Mouse (Mus musculus): ENCODE measurements around the gene Rftn1. TPM values are rescaled to one million over a fixed set of nuclear protein-coding genes. Genes with fewer than 3 reads are reported as not detected.

The Rftn1 gene
- total and polyA plus RNA-seq, 3 experiments, result 52.5 to 80.6 (median 60.5) TPM

GRCm38 (mm10) chr17:50097831-50098230 is 92.6 kb downstream of the Rftn1 start:
- dilution Hi-C loops (cut with MboI; ENCODE audit: extremely low pct_ligation_motif_present, extremely low pct_unique_long_range_greater_than_20kb, low sequenced_read_pairs), result no loop called here

DNA sequence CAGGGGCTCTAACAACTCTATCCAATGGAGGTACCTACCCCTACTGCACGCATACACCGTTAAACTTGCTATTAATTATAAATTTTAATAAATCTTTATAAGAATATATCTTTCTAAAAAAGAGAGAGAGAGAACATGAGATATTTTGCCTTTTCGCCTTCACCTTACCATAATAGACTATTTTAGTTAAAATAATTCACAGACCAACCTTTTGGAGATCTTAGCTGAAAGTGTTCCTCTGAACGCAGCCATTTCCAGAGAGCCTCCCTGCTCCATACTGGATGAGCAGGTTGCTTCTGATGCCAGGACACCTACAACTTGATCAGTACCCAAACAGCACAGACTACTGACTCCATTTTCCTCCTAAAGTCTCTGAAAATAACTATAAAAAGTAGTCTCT is 94.2 kb downstream of the Rftn1 start:
- Histone ChIP-seq H3K4me2 (ENCODE audit: insufficient read depth, low read depth, poor library complexity, severe bottlenecking) (0 out of 2 replicates have a peak overlapping the region, but pooled peaks have one; percentile 9), H3K27me3 (replicated peaks) (no peaks in the 10 kb centered on the region), H3K36me3 (replicated peaks in 1 of 2; ENCODE audit: control insufficient read depth in 1 of 2, insufficient read depth in 1 of 2, low read length in 1 of 2) (peaks cover 30 to 84% of the 10 kb centered on the region in 2 experiments), H3K4me3 (replicated peaks in 1 of 3; ENCODE audit: low read depth in 2 of 3, low read length in 2 of 3, poor library complexity in 1 of 3) (no peak overlapping the region), H3K27ac (ENCODE audit: insufficient read depth, low read depth) (peak overlapping the region; percentile 25; the same call in 1 of the 2 replicates), H3K9me3 (replicated peaks; ENCODE audit: low read length) (no peaks in the 10 kb centered on the region), H3K79me2 (replicated peaks; ENCODE audit: control insufficient read depth, extremely low read depth, insufficient read depth, poor library complexity, severe bottlenecking) (peaks cover 91% of the 10 kb centered on the region), H3K9ac (ENCODE audit: insufficient read depth, low read depth) (peak overlapping the region; percentile 43; the same call in 1 of the 2 replicates), H3K4me1 (ENCODE audit: control insufficient read depth in 1 of 2, insufficient read depth in 2 of 2) (peaks cover 41 to 91% of the 10 kb centered on the region in 2 experiments)
- dilution Hi-C loops (cut with MboI; ENCODE audit: extremely low pct_ligation_motif_present, extremely low pct_unique_long_range_greater_than_20kb, low sequenced_read_pairs), result no loop called here
- in situ Hi-C loops (cut with MboI; ENCODE audit: low pct_ligation_motif_present, low pct_unique_long_range_greater_than_20kb, low sequenced_read_pairs), result no loop called here
- peak; percentile 54; the same call in 1 of the 2 replicates for TF ChIP-seq CHD1 (IDR thresholded peaks at IDR 0.05; ENCODE audit: low read depth, low read length)
- TF ChIP-seq JUND (conservative IDR thresholded peaks at IDR 0.05; ENCODE audit: low read depth, low read length), result no peak
- no peak for DNase-seq (ENCODE audit: extremely low read depth)

More at GRCm38 (mm10) chr17:50097831-50098230, 92.6 kb downstream of the Rftn1 start:
- peak overlapping the region in 1 of 3 experiments; percentile 20 for H3K4me3 ChIP-seq (replicated peaks in 1 of 3; ENCODE audit: low read depth in 2 of 3, low read length in 2 of 3, poor library complexity in 1 of 3)
- peaks cover 89% of the 10 kb centered on the region for H3K79me2 ChIP-seq (replicated peaks; ENCODE audit: control insufficient read depth, extremely low read depth, insufficient read depth, poor library complexity, severe bottlenecking)
- H3K4me1 ChIP-seq (ENCODE audit: control insufficient read depth in 1 of 2, insufficient read depth in 2 of 2), result peaks cover 37 to 87% of the 10 kb centered on the region in 2 experiments
- H3K9ac ChIP-seq (ENCODE audit: insufficient read depth, low read depth), result no peak overlapping the region; the same call in 1 of the 2 replicates
- peaks cover 34 to 85% of the 10 kb centered on the region in 2 experiments for H3K36me3 ChIP-seq (replicated peaks in 1 of 2; ENCODE audit: control insufficient read depth in 1 of 2, insufficient read depth in 1 of 2, low read length in 1 of 2)
- H3K27me3 ChIP-seq (replicated peaks), result no peaks in the 10 kb centered on the region
- TF ChIP-seq ELF1 (IDR thresholded peaks at IDR 0.05; ENCODE audit: low read depth, low read length), result no peak
- no peak for TF ChIP-seq USF2 (conservative IDR thresholded peaks at IDR 0.05; ENCODE audit: low read depth, low read length)
- TF ChIP-seq JUN (IDR thresholded peaks at IDR 0.05; ENCODE audit: insufficient read depth, low read depth, low read length), result no peak
- peak; percentile 15; the same call in 1 of the 2 replicates for TF ChIP-seq SIN3A (IDR thresholded peaks at IDR 0.05; ENCODE audit: low read length)
- 0 out of 2 replicates have a peak, but pooled peaks have one; percentile 22 for TF ChIP-seq MYC (IDR thresholded peaks at IDR 0.05; ENCODE audit: low read depth, low read length)
- TF ChIP-seq POLR2A (IDR thresholded peaks at IDR 0.05; ENCODE audit: low read depth, low read length), result no peak
- TF ChIP-seq GABPA (IDR thresholded peaks at IDR 0.05; ENCODE audit: insufficient replicate concordance, low read depth, low read length), result no peak
- TF ChIP-seq JUND (conservative IDR thresholded peaks at IDR 0.05; ENCODE audit: low read depth, low read length), result no peak; the same call in 1 of the 2 replicates
- TF ChIP-seq SMC3 (IDR thresholded peaks at IDR 0.05; ENCODE audit: low read depth, low read length), result no peak
- TF ChIP-seq UBTF (IDR thresholded peaks at IDR 0.05; ENCODE audit: low read depth, low read length), result peak; percentile 45; the same call in 1 of the 2 replicates
- no peak for TF ChIP-seq NRF1 (IDR thresholded peaks at IDR 0.05; ENCODE audit: low read depth, low read length)
- no peak for TF ChIP-seq RAD21 (IDR thresholded peaks at IDR 0.05; ENCODE audit: low read depth, low read length)
- no peak for TF ChIP-seq KAT2A (IDR thresholded peaks at IDR 0.05; ENCODE audit: insufficient replicate concordance, low read length)
- TF ChIP-seq TCF12 (IDR thresholded peaks at IDR 0.05; ENCODE audit: low read depth, low read length), result peak; percentile 27; the same call in 1 of the 2 replicates
- no peak for TF ChIP-seq RCOR1 (conservative IDR thresholded peaks at IDR 0.05; ENCODE audit: low read depth, low read length)
- TF ChIP-seq ZNF384 (IDR thresholded peaks at IDR 0.05; ENCODE audit: low read depth, low read length), result peak; percentile 64
- TF ChIP-seq BHLHE40 (IDR thresholded peaks at IDR 0.05; ENCODE audit: low read depth, low read length), result peak; percentile 80
- TF ChIP-seq CTCF (conservative IDR thresholded peaks at IDR 0.05 in 1 of 2, IDR thresholded peaks at IDR 0.05 in 1 of 2; ENCODE audit: low read depth in 2 of 2, low read length in 2 of 2), result no peak
- TF ChIP-seq MEF2A (IDR thresholded peaks at IDR 0.05; ENCODE audit: borderline replicate concordance, low read depth, low read length), result peak; percentile 29; the same call in 1 of the 2 replicates
- TF ChIP-seq ZC3H11A (IDR thresholded peaks at IDR 0.05; ENCODE audit: low read depth, low read length), result no peak
- TF ChIP-seq CHD2 (IDR thresholded peaks at IDR 0.05; ENCODE audit: low read length), result no peak; the same call in 1 of the 2 replicates
- no peak for TF ChIP-seq TBP (conservative IDR thresholded peaks at IDR 0.05; ENCODE audit: low read depth, low read length)
- TF ChIP-seq EP300 (IDR thresholded peaks at IDR 0.05; ENCODE audit: low read length), result peak; percentile 68
- no peak for TF ChIP-seq E2F4 (IDR thresholded peaks at IDR 0.05; ENCODE audit: insufficient replicate concordance, low read depth, low read length)
- peak; percentile 58; the same call in 1 of the 2 replicates for TF ChIP-seq POLR2AphosphoS2 (IDR thresholded peaks at IDR 0.05; ENCODE audit: low read depth, low read length)
- no peak for TF ChIP-seq MAFK (IDR thresholded peaks at IDR 0.05; ENCODE audit: insufficient replicate concordance, low read length)
- no peak for TF ChIP-seq ZKSCAN1 (IDR thresholded peaks at IDR 0.05; ENCODE audit: borderline replicate concordance, low read depth, low read length)
- TF ChIP-seq PAX5 (IDR thresholded peaks at IDR 0.05; ENCODE audit: low read length), result no peak
- 0 out of 2 replicates have a peak, but pooled peaks have one; percentile 17 for TF ChIP-seq MXI1 (IDR thresholded peaks at IDR 0.05; ENCODE audit: low read depth, low read length)
- no peak for TF ChIP-seq HCFC1 (IDR thresholded peaks at IDR 0.05; ENCODE audit: low read depth, low read length)
- no peak for TF ChIP-seq MAZ (IDR thresholded peaks at IDR 0.05; ENCODE audit: low read depth, low read length)
- peak; percentile 37; the same call in 1 of the 2 replicates for TF ChIP-seq ETS1 (conservative IDR thresholded peaks at IDR 0.05; ENCODE audit: low read depth, low read length)
- TF ChIP-seq IRF4 (IDR thresholded peaks at IDR 0.05; ENCODE audit: low read depth, low read length), result peak; percentile 38; the same call in 1 of the 2 replicates
- TF ChIP-seq CHD1 (IDR thresholded peaks at IDR 0.05; ENCODE audit: low read depth, low read length), result 0 out of 2 replicates have a peak, but pooled peaks have one; percentile 29
- no peak for TF ChIP-seq MAX (IDR thresholded peaks at IDR 0.05; ENCODE audit: low read length)
- TF ChIP-seq NELFE (IDR thresholded peaks at IDR 0.05; ENCODE audit: low read depth, low read length), result no peak
- TF ChIP-seq ZMIZ1 (IDR thresholded peaks at IDR 0.05; ENCODE audit: low read depth, low read length), result no peak
- no peak for TF ChIP-seq USF1 (IDR thresholded peaks at IDR 0.05; ENCODE audit: low read depth, low read length)
- peak overlapping the region; percentile 75 for H3K27ac ChIP-seq (ENCODE audit: insufficient read depth, low read depth)
- peak; percentile 61 for DNase-seq (ENCODE audit: extremely low read depth)
- H3K9me3 ChIP-seq (replicated peaks; ENCODE audit: low read length), result no peaks in the 10 kb centered on the region
- peak overlapping the region; percentile 48 for H3K4me2 ChIP-seq (ENCODE audit: insufficient read depth, low read depth, poor library complexity, severe bottlenecking)
- in situ Hi-C loops (cut with MboI; ENCODE audit: low pct_ligation_motif_present, low pct_unique_long_range_greater_than_20kb, low sequenced_read_pairs), result no loop called here
